Mouse (Mus musculus) CH12.LX (cell line): ENCODE data around the gene Elp4. TPM values are rescaled to one million over a fixed set of nuclear protein-coding genes. Genes with fewer than 3 reads are reported as not detected.

ENCODE experiments used
- DNase-seq: peaks from one replicate; pipeline ENCODE4 v3.0.0-alpha.2; 2013; ENCODE audit errors: extremely low read depth
- H3K27ac ChIP-seq: 2 replicates; pipeline ENCODE4 v1.5.1; 2012; ENCODE audit warnings: low read depth, mild to moderate bottlenecking, control low read depth, moderate library complexity; ENCODE audit not compliant: insufficient read depth
- H3K27me3 ChIP-seq: replicated peaks from 2 replicates; pipeline ENCODE3; 2012; ENCODE audit warnings: inconsistent platforms
- H3K36me3 ChIP-seq, 2 experiments: replicated peaks in 1 of 2; 2 replicates each; pipeline versions ENCODE3 to v1.6.1; 2012; ENCODE audit warnings: inconsistent platforms in 1 of 2, low read length in 1 of 2, mild to moderate bottlenecking in 1 of 2, mixed read lengths in 1 of 2, moderate library complexity in 1 of 2; ENCODE audit not compliant: control insufficient read depth in 1 of 2, insufficient read depth in 1 of 2
- H3K4me1 ChIP-seq, 2 experiments: 2 replicates each; pipeline ENCODE4 v1.6.1; 2012; ENCODE audit warnings: inconsistent platforms in 1 of 2, moderate library complexity in 1 of 2; ENCODE audit not compliant: insufficient read depth in 2 of 2, control insufficient read depth in 1 of 2
- H3K4me2 ChIP-seq: 2 replicates; pipeline ENCODE4 v1.6.1; 2012; ENCODE audit warnings: low read depth, mild to moderate bottlenecking, control low read depth; ENCODE audit not compliant: poor library complexity, insufficient read depth, severe bottlenecking
- H3K4me3 ChIP-seq, 3 experiments: fragments of 150-350 bp in 1 of 3; sonication (generic) in 1 of 3; replicated peaks in 1 of 3; 2 replicates each; pipeline versions ENCODE3 to v1.5.1; 2011 to 2012; ENCODE audit warnings: low read depth in 2 of 3, low read length in 2 of 3, mild to moderate bottlenecking in 2 of 3, moderate library complexity in 2 of 3, control low read depth in 1 of 3, improper control_type of control experiment in 1 of 3, inconsistent platforms in 1 of 3, mixed read lengths in 1 of 3; ENCODE audit not compliant: poor library complexity in 1 of 3
- H3K79me2 ChIP-seq: replicated peaks from 2 replicates; pipeline ENCODE4 v1.6.1; 2012; ENCODE audit warnings: mild to moderate bottlenecking, moderate library complexity; ENCODE audit not compliant: control insufficient read depth, poor library complexity, insufficient read depth, severe bottlenecking; ENCODE audit errors: extremely low read depth
- H3K9ac ChIP-seq: 2 replicates; pipeline ENCODE4 v1.6.1; 2012; ENCODE audit warnings: low read depth, mild to moderate bottlenecking, control low read depth, moderate library complexity; ENCODE audit not compliant: insufficient read depth
- H3K9me3 ChIP-seq: replicated peaks from 2 replicates; pipeline ENCODE3; 2012; ENCODE audit warnings: low read length, inconsistent platforms, mixed read lengths
- BHLHE40 ChIP-seq: IDR thresholded peaks from 2 replicates; pipeline ENCODE4 v1.6.1; 2011; ENCODE audit warnings: mild to moderate bottlenecking, low read depth, low read length, improper control_type of control experiment
- CHD2 ChIP-seq: IDR thresholded peaks from 2 replicates; pipeline ENCODE4 v1.6.1; 2011; ENCODE audit warnings: low read length, improper control_type of control experiment
- CTCF ChIP-seq, 2 experiments: IDR thresholded peaks in 1 of 2; conservative IDR thresholded peaks in 1 of 2; 2 replicates each; pipeline ENCODE4 v1.5.1; 2011 to 2012; ENCODE audit warnings: low read depth in 2 of 2, low read length in 2 of 2, improper control_type of control experiment in 1 of 2, inconsistent platforms in 1 of 2, mild to moderate bottlenecking in 1 of 2, moderate library complexity in 1 of 2
- E2F4 ChIP-seq: IDR thresholded peaks from 2 replicates; pipeline ENCODE4 v1.6.1; 2011; ENCODE audit warnings: low read depth, low read length, improper control_type of control experiment; ENCODE audit not compliant: insufficient replicate concordance
- ELF1 ChIP-seq: IDR thresholded peaks from 2 replicates; pipeline ENCODE4 v1.6.1; 2014; ENCODE audit warnings: low read depth, mild to moderate bottlenecking, inconsistent platforms, low read length, improper control_type of control experiment
- EP300 ChIP-seq: IDR thresholded peaks from 2 replicates; pipeline ENCODE4 v1.6.1; 2011; ENCODE audit warnings: low read length, improper control_type of control experiment
- GABPA ChIP-seq: IDR thresholded peaks from 2 replicates; pipeline ENCODE4 v1.6.1; 2012; ENCODE audit warnings: low read depth, low read length, improper control_type of control experiment, inconsistent platforms; ENCODE audit not compliant: insufficient replicate concordance
- HCFC1 ChIP-seq: IDR thresholded peaks from 2 replicates; pipeline ENCODE4 v1.6.1; 2012; ENCODE audit warnings: low read depth, mild to moderate bottlenecking, inconsistent platforms, low read length, improper control_type of control experiment
- IRF4 ChIP-seq: IDR thresholded peaks from 2 replicates; pipeline ENCODE4 v1.6.1; 2014; ENCODE audit warnings: low read depth, mild to moderate bottlenecking, inconsistent platforms, low read length, improper control_type of control experiment
- JUN ChIP-seq: IDR thresholded peaks from 2 replicates; pipeline ENCODE4 v1.6.1; 2011; ENCODE audit warnings: low read depth, mild to moderate bottlenecking, low read length, improper control_type of control experiment, moderate library complexity; ENCODE audit not compliant: insufficient read depth
- JUND ChIP-seq: conservative IDR thresholded peaks from 2 replicates; pipeline ENCODE4 v1.6.1; 2011; ENCODE audit warnings: low read depth, low read length, improper control_type of control experiment
- MAFK ChIP-seq: IDR thresholded peaks from 2 replicates; pipeline ENCODE4 v1.6.1; 2011; ENCODE audit warnings: low read length, improper control_type of control experiment; ENCODE audit not compliant: insufficient replicate concordance
- MAZ ChIP-seq: IDR thresholded peaks from 2 replicates; pipeline ENCODE4 v1.6.1; 2012; ENCODE audit warnings: low read depth, mild to moderate bottlenecking, inconsistent platforms, low read length, improper control_type of control experiment, moderate library complexity
- NELFE ChIP-seq: IDR thresholded peaks from 2 replicates; pipeline ENCODE4 v1.6.1; 2011; ENCODE audit warnings: low read depth, low read length, improper control_type of control experiment
- NRF1 ChIP-seq: IDR thresholded peaks from 2 replicates; pipeline ENCODE4 v1.6.1; 2014; ENCODE audit warnings: low read depth, mild to moderate bottlenecking, inconsistent platforms, low read length, improper control_type of control experiment, moderate library complexity
- PAX5 ChIP-seq: IDR thresholded peaks from 2 replicates; pipeline ENCODE4 v1.6.1; 2012; ENCODE audit warnings: low read length, inconsistent platforms, mixed read lengths
- POLR2A ChIP-seq: IDR thresholded peaks from 2 replicates; pipeline ENCODE4 v1.6.1; 2011; ENCODE audit warnings: low read depth, mild to moderate bottlenecking, improper control_type of control experiment, low read length
- POLR2AphosphoS2 ChIP-seq: IDR thresholded peaks from 2 replicates; pipeline ENCODE4 v1.6.1; 2011; ENCODE audit warnings: low read depth, low read length, improper control_type of control experiment
- TBP ChIP-seq: conservative IDR thresholded peaks from 2 replicates; pipeline ENCODE4 v1.6.1; 2011; ENCODE audit warnings: low read depth, low read length, improper control_type of control experiment
- UBTF ChIP-seq: IDR thresholded peaks from 2 replicates; pipeline ENCODE4 v1.6.1; 2012; ENCODE audit warnings: low read depth, mild to moderate bottlenecking, inconsistent platforms, low read length, improper control_type of control experiment, moderate library complexity
- USF2 ChIP-seq: conservative IDR thresholded peaks from 2 replicates; pipeline ENCODE4 v1.6.1; 2011; ENCODE audit warnings: low read depth, low read length, improper control_type of control experiment
- ZKSCAN1 ChIP-seq: IDR thresholded peaks from 2 replicates; pipeline ENCODE4 v1.6.1; 2012; ENCODE audit warnings: low read depth, inconsistent platforms, low read length, improper control_type of control experiment, borderline replicate concordance
- ZNF384 ChIP-seq: IDR thresholded peaks from 2 replicates; pipeline ENCODE4 v1.6.1; 2012; ENCODE audit warnings: low read depth, low read length, improper control_type of control experiment, inconsistent platforms
- dilution Hi-C: fragments of 300-500 bp; cut with MboI; formaldehyde crosslinking; loops from 2 replicates; pipeline ENCODE4 v1.14.3; 2020; ENCODE audit warnings: low sequenced_read_pairs; ENCODE audit not compliant: extremely low pct_unique_long_range_greater_than_20kb, extremely low pct_ligation_motif_present
- in situ Hi-C: fragments of 300-500 bp; cut with MboI; formaldehyde crosslinking; loops from 3 replicates; pipeline ENCODE4 v1.14.3; 2019; ENCODE audit warnings: low sequenced_read_pairs, low pct_ligation_motif_present, low pct_unique_long_range_greater_than_20kb, mixed read lengths
- polyA plus RNA-seq: library from polyadenylated mRNA; unstranded; fragments of >175 nt; gene quantifications from 2 replicates; pipeline ENCODE4 v1.2.1, GENCODE M21; 2012; ENCODE audit warnings: low read depth; ENCODE audit not compliant: insufficient read length
- total RNA-seq, 2 experiments: library from RNA; depleted of rRNA; stranded (reverse); fragments of 300-350 nt in 1 of 2; fragments of >200 nt in 1 of 2; gene quantifications; 2 replicates each; pipeline ENCODE4 v1.2.3; 2012 to 2014

Gene Elp4
- total and polyA plus RNA-seq, 3 experiments = 11.6 to 31.2 (median 21.3) TPM

- Histone ChIP-seq H3K27me3 (no peaks in the 10 kb centered on the region), H3K9ac (no peak overlapping the region)
- in situ Hi-C loops = no loop called here
- TF ChIP-seq POLR2AphosphoS2 (no peak), GABPA (no peak), IRF4 (no peak), MAZ (no peak), ELF1 (no peak), UBTF (no peak), USF2 (no peak), ZKSCAN1 (no peak), MAFK (no peak), TBP (no peak), NRF1 (no peak), BHLHE40 (no peak), HCFC1 (no peak), CHD2 (no peak), CTCF (conservative IDR thresholded peaks at IDR 0.05 in 1 of 2, IDR thresholded peaks at IDR 0.05 in 1 of 2; ENCODE audit: low read depth in 2 of 2, low read length in 2 of 2) (no peak), JUND (no peak), E2F4 (no peak)
- TF ChIP-seq, all 38 proteins: peak for 0
- Histone ChIP-seq H3K79me2 (no peaks in the 10 kb centered on the region), H3K9me3 (no peaks in the 10 kb centered on the region), H3K36me3 (peaks cover 0 to 2% of the 10 kb centered on the region in 2 experiments), H3K27ac (no peak overlapping the region), H3K4me3 (no peak overlapping the region), H3K4me2 (no peak overlapping the region), H3K4me1 (no peaks in the 10 kb centered on the region)
- no peak for DNase-seq
- dilution Hi-C loops = no loop called here
Observed at GRCm38 (mm10) chr2:105782885-105783284, 121.5 kb downstream of the Elp4 start.

GRCm38 (mm10) chr2:105780739-105781138 is 123.6 kb downstream of the Elp4 start:
- no peak for TF ChIP-seq NELFE
- no peak for TF ChIP-seq JUN
- TF ChIP-seq POLR2A = no peak
- TF ChIP-seq IRF4 = no peak
- no peak for TF ChIP-seq PAX5
- no peak for TF ChIP-seq EP300
- TF ChIP-seq ZNF384 = no peak
- TF ChIP-seq E2F4 = no peak
- TF ChIP-seq GABPA = no peak
- Histone ChIP-seq H3K27me3 (no peaks in the 10 kb centered on the region), H3K4me3 (no peak overlapping the region), H3K79me2 (no peaks in the 10 kb centered on the region), H3K36me3 (peaks cover 0 to 4% of the 10 kb centered on the region in 2 experiments), H3K9ac (no peak overlapping the region), H3K4me2 (no peak overlapping the region), H3K27ac (no peak overlapping the region), H3K9me3 (no peaks in the 10 kb centered on the region), H3K4me1 (no peaks in the 10 kb centered on the region)
- dilution Hi-C loops = no loop called here
- in situ Hi-C loops = no loop called here
- no peak for DNase-seq
